Mouse (Mus musculus): ENCODE measurements at regions not wholly inside any gene's neighbourhood (a gene's known extent, or its start where the extent isn't known, plus 50 kb on each side); places are given as distances from the start of the nearest gene placed in this dataset.
A peak's percentile ranks its signal among the peaks of the same experiment; 100 is the strongest.
"Not testable (repeated sequence)": the region's sequence is repeated elsewhere in the genome, so short reads cannot be mapped to it uniquely, and the experiment has no call there.

DNA sequence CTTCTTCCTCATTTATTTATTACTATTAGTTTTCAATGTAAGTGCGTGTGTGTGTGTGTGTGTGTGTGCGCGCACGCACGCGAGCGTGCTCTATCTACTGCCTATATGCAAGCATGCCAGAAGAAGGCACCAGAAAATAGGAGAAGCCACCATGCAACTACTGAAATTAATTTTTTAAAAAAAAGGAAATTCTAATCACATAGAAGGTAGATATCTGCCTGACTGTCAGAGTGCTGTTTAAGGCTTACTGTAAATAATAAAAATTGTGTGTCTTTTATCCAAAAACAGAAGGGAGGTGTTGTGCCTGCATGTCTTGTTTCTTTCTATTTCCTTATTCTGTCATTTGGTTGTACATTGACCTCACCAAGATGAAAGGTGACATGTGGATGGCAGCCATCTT lies 163.1 kb upstream of the Gdi2 start:
- H3K4me1 ChIP-seq (ENCODE audit: control insufficient read depth, insufficient read depth, low read length): no peaks in the 10 kb centered on the region
- H3K4me3 ChIP-seq (replicated peaks; ENCODE audit: control insufficient read depth, low read depth, low read length): no peak overlapping the region
- TF ChIP-seq CTCF (IDR thresholded peaks at IDR 0.05; ENCODE audit: control insufficient read depth, insufficient read depth, low read length) (no peak), POLR2A (IDR thresholded peaks at IDR 0.05; ENCODE audit: borderline replicate concordance, control insufficient read depth, low read depth, low read length) (no peak)
- 93% methylated on average over 7 of the region's 7 CpGs for WGBS
- no peak overlapping the region for H3K27ac ChIP-seq (ENCODE audit: control insufficient read depth, insufficient read depth, low read depth, low read length, poor library complexity)

GRCm38 (mm10) chr13:3377801-3378200 lies 160.1 kb upstream of the Gdi2 start:
- WGBS: 51% methylated on average over 3 of the region's 3 CpGs
- not testable (repeated sequence) for H3K4me1 ChIP-seq (ENCODE audit: control insufficient read depth, insufficient read depth, low read length); H3K4me3 ChIP-seq (replicated peaks; ENCODE audit: control insufficient read depth, low read depth, low read length); H3K27ac ChIP-seq (ENCODE audit: control insufficient read depth, insufficient read depth, low read depth, low read length, poor library complexity)

DNA sequence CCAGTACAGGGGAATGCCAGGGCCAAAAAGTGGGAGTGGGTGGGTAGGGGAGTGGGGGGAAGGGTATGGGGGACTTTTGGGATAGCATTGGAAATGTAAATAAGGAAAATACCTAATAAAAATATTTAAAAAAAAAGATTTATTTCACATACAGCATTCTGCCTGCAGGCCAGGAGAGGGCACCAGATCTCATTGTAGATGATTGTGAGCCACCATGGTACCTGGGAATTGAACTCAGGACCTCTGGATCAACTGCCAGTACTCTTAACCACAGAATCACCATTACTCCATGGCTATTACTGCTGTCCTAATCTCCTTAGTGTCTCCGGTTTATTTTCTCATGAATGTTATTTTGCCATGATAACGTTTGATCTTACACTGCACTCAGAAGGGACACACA lies 132.1 kb upstream of the Gdi2 start:
- not testable (repeated sequence) for H3K27ac ChIP-seq (ENCODE audit: control insufficient read depth, insufficient read depth, low read depth, low read length, poor library complexity); H3K4me3 ChIP-seq (replicated peaks; ENCODE audit: control insufficient read depth, low read depth, low read length); H3K4me1 ChIP-seq (ENCODE audit: control insufficient read depth, insufficient read depth, low read length)
- WGBS: 78% methylated on average over 2 of the region's 2 CpGs

- peak; percentile 41 for TF ChIP-seq CTCF (IDR thresholded peaks at IDR 0.05; ENCODE audit: control insufficient read depth, insufficient read depth, low read length)
- not testable (repeated sequence) for H3K4me1 ChIP-seq (ENCODE audit: control insufficient read depth, insufficient read depth, low read length)
- 35% methylated on average over 8 of the region's 8 CpGs for WGBS
Observed at GRCm38 (mm10) chr13:3406236-3407017, 131.4 kb upstream of the Gdi2 start.

GRCm38 (mm10) chr13:3410281-3410680 lies 127.6 kb upstream of the Gdi2 start:
- 61% methylated on average over 3 of the region's 3 CpGs for WGBS
- H3K4me1 ChIP-seq (ENCODE audit: control insufficient read depth, insufficient read depth, low read length); H3K4me3 ChIP-seq (replicated peaks; ENCODE audit: control insufficient read depth, low read depth, low read length); H3K27ac ChIP-seq (ENCODE audit: control insufficient read depth, insufficient read depth, low read depth, low read length, poor library complexity): not testable (repeated sequence)

More at GRCm38 (mm10) chr13:3406236-3407017, 131.4 kb upstream of the Gdi2 start:
- H3K27ac ChIP-seq (ENCODE audit: control insufficient read depth, insufficient read depth, low read depth, low read length, poor library complexity); H3K4me3 ChIP-seq (replicated peaks; ENCODE audit: control insufficient read depth, low read depth, low read length): not testable (repeated sequence)

DNA sequence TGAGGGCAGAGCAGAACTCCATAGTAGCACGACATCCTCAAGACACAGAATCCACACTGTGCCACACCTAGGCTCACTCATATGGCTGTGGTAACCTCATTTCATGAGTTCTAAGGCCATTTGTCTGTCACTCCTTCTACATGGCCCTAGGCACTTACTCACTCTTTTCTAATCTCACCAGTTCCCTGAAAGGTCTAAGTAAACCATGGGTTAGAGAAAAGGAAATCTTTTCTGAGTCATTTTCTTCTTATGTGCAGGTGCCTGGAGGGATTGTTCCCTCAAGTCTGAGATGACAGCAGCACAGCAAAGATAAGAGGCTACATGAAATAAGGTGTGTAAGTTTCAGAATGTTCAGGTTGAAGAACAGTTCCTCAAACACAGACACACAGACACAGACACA lies 120.8 kb upstream of the Gdi2 start:
- TF ChIP-seq CTCF (IDR thresholded peaks at IDR 0.05; ENCODE audit: control insufficient read depth, insufficient read depth, low read length) (no peak), POLR2A (IDR thresholded peaks at IDR 0.05; ENCODE audit: borderline replicate concordance, control insufficient read depth, low read depth, low read length) (no peak)
- 58% methylated on average over 1 of the region's 1 CpGs for WGBS

DNA sequence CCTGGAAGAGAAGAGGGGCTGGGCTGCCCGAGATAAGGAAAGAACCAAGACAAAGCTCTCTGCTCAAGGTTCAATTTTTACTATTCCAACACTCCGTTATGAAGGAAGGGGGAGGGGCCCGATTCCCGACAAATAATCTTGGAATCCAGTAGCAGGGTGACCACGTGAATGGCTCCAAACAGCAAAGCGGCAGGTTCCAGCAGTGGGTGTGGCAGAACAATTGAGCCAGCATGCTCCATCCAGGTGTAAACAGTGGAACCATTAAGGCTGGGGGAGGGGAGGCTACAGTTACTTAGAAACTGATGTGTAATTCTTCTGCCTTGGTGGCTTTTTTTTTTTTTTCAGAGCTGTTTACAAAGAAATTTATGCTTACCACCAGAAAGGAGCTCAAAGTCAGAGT lies 82.5 kb upstream of the Gdi2 start:
- WGBS: 77% methylated on average over 6 of the region's 6 CpGs
- not testable (repeated sequence) for H3K27ac ChIP-seq (ENCODE audit: control insufficient read depth, insufficient read depth, low read depth, low read length, poor library complexity); H3K4me3 ChIP-seq (replicated peaks; ENCODE audit: control insufficient read depth, low read depth, low read length); H3K4me1 ChIP-seq (ENCODE audit: control insufficient read depth, insufficient read depth, low read length)

More for the DNA sequence above, 120.8 kb upstream of the Gdi2 start:
- H3K27ac ChIP-seq (ENCODE audit: control insufficient read depth, insufficient read depth, low read depth, low read length, poor library complexity): no peak overlapping the region
- no peaks in the 10 kb centered on the region for H3K4me1 ChIP-seq (ENCODE audit: control insufficient read depth, insufficient read depth, low read length)
- H3K4me3 ChIP-seq (replicated peaks; ENCODE audit: control insufficient read depth, low read depth, low read length): no peak overlapping the region

DNA sequence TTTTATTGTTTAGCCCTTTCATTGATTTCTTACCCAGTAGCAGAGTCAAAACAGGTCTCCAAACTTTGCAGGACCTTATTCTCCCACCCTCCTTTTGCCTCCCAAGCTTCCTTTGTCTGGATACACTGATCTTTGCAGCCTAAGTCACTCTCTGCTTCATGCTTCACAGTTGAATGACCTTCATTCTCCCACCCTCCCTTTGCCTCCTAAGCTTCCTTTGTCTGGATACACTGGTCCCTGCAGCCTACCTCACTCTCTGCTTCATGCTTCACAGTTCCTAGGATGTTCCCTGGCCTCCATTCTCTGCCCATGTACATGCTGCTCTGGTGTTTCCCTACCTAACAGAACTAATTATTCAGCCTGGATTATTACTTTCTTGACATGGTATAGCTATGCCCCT lies 61.0 kb upstream of the Gdi2 start:
- H3K4me1 ChIP-seq (ENCODE audit: control insufficient read depth, insufficient read depth, low read length): no peaks in the 10 kb centered on the region
- TF ChIP-seq POLR2A (IDR thresholded peaks at IDR 0.05; ENCODE audit: borderline replicate concordance, control insufficient read depth, low read depth, low read length) (no peak), CTCF (IDR thresholded peaks at IDR 0.05; ENCODE audit: control insufficient read depth, insufficient read depth, low read length) (no peak)
- H3K27ac ChIP-seq (ENCODE audit: control insufficient read depth, insufficient read depth, low read depth, low read length, poor library complexity): no peak overlapping the region
- no peak overlapping the region for H3K4me3 ChIP-seq (replicated peaks; ENCODE audit: control insufficient read depth, low read depth, low read length)

DNA sequence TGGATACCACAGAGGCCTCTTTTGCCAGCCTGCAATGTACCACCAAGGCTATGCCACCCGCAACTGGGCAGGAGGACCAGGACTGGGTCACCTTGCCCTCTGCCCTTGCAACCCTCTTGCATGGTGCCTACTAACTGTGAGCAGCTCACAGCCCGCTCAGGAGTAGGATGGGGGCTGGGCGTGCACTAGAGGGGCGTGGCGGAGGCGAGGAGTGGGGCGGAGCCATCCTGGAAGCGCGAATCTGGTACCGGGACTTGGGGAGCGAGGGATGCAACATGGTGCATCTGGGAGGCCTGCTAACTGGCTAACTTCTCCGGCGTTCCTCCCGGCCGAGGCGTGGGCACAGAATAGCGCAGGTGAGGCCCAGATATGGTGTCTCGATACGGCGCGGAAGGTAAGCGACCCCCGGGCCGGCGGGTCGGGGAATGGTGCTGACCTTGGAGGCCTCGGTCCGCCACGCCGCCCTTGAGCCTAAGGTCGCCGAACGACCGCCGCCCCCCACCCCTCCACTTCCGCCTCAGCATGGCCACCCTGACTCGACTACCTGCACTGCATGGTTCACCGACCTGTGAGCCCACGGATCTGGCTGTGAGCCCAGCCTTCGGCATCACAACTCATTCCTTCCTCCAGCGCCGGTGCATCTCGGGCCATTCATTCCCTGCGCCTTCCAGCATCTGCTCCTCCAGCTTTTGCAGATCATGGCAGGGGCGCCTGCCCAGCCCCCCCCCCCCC lies 59.7 kb upstream of the Gdi2 start:
- no peak overlapping the region for H3K27ac ChIP-seq (ENCODE audit: control insufficient read depth, insufficient read depth, low read depth, low read length, poor library complexity)
- WGBS: 2% methylated on average over 44 of the region's 45 CpGs
- H3K4me1 ChIP-seq (ENCODE audit: control insufficient read depth, insufficient read depth, low read length): no peaks in the 10 kb centered on the region
- H3K4me3 ChIP-seq (replicated peaks; ENCODE audit: control insufficient read depth, low read depth, low read length): peak overlapping the region; percentile 62
- no peak for TF ChIP-seq POLR2A (IDR thresholded peaks at IDR 0.05; ENCODE audit: borderline replicate concordance, control insufficient read depth, low read depth, low read length)
- TF ChIP-seq CTCF (IDR thresholded peaks at IDR 0.05; ENCODE audit: control insufficient read depth, insufficient read depth, low read length): no peak

All from bone marrow, adult 2 months (tissue).